Mouse (Mus musculus) stomach, embryonic 15.5 days (tissue): ENCODE data around the gene Zfp981. TPM values are rescaled to one million over a fixed set of nuclear protein-coding genes. Genes with fewer than 3 reads are reported as not detected.
"Not testable (repeated sequence)": the region's sequence is repeated elsewhere in the genome, so short reads cannot be mapped to it uniquely, and the experiment has no call there.

Experiments
- ATAC-seq: fragments of 200-750 bp; cut with Nextera tagmentation; 2 replicates; pipeline ENCODE4 v1.8.0; 2017; ENCODE audit warnings: low read depth, moderate number of reproducible peaks, moderate TSS enrichment; ENCODE audit not compliant: insufficient read depth, low FRiP score
- H3K27ac ChIP-seq: fragments of 300-500 bp; sonication (generic); 2 replicates; pipeline ENCODE4 v1.5.1; 2015; ENCODE audit warnings: mild to moderate bottlenecking, inconsistent platforms
- H3K27me3 ChIP-seq: fragments of 300-500 bp; sonication (generic); replicated peaks from 2 replicates; pipeline ENCODE4 v1.6.1; 2015; ENCODE audit warnings: inconsistent platforms
- H3K36me3 ChIP-seq: fragments of 300-500 bp; sonication (generic); 2 replicates; pipeline ENCODE4 v1.6.1; 2015; ENCODE audit warnings: inconsistent platforms
- H3K4me1 ChIP-seq: fragments of 300-500 bp; sonication (generic); 2 replicates; pipeline ENCODE4 v1.6.1; 2015; ENCODE audit warnings: inconsistent platforms
- H3K4me2 ChIP-seq: fragments of 300-500 bp; sonication (generic); 2 replicates; pipeline ENCODE4 v1.6.1; 2015; ENCODE audit warnings: mild to moderate bottlenecking, inconsistent platforms
- H3K4me3 ChIP-seq: fragments of 300-500 bp; sonication (generic); replicated peaks from 2 replicates; pipeline ENCODE4 v1.5.1; 2015; ENCODE audit warnings: inconsistent platforms
- H3K9ac ChIP-seq: fragments of 300-500 bp; sonication (generic); 2 replicates; pipeline ENCODE4 v1.6.1; 2015; ENCODE audit warnings: inconsistent platforms
- H3K9me3 ChIP-seq: fragments of 300-500 bp; sonication (generic); 2 replicates; pipeline ENCODE4 v1.6.1; 2016; ENCODE audit warnings: inconsistent platforms
- WGBS: fragments of 180-500 bp; shearing (Covaris S2); methylation state at CpG from one replicate; pipeline ENCODE4 v1.1.7; 2015; 5-methylcytosine and 5-hydroxymethylcytosine counted together
- polyA plus RNA-seq: library from polyadenylated mRNA; unstranded; fragments of >200 nt; fragmentation: Nextera tagmentation; extraction: Ambion mirVana; gene quantifications from 2 replicates; pipeline ENCODE4 v1.2.1, GENCODE M21; 2015

Zfp981 gene
- polyA plus RNA-seq, 1 experiment from 2014 or later: not detected

DNA sequence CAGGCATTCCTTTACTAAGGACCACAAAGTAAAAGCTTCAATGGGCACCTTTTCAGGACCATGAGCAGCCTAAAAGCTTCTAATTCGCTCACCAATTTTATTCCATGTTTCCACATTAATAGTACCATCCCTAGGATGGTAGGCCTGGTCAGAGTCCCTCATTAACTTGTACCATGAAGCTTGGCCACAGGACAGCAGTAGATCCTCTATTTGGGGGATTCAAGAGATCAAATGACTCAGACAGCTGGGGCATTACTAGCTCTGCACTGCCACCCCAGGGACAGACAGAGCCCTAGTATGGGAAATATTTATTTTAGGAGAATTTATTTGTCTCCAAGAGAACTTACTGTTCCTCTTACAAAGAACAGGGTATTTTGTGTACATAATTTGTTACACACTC, 27.6 kb upstream of the Zfp981 start:
- H3K4me2 ChIP-seq, H3K36me3 ChIP-seq, H3K4me3 ChIP-seq, H3K27me3 ChIP-seq, H3K27ac ChIP-seq, H3K4me1 ChIP-seq, H3K9ac ChIP-seq, H3K9me3 ChIP-seq: not testable (repeated sequence)
- ATAC-seq: peak; percentile 23; the same call in 1 of the 2 replicates
- no CpG with 5 or more reads among the region's 1 CpGs for WGBS

GRCm38 (mm10) chr4:146474716-146475676, 26.8 kb upstream of the Zfp981 start:
- peak; percentile 81 for ATAC-seq
- not testable (repeated sequence) for H3K9ac ChIP-seq, H3K27me3 ChIP-seq, H3K4me1 ChIP-seq, H3K27ac ChIP-seq, H3K4me3 ChIP-seq, H3K9me3 ChIP-seq, H3K36me3 ChIP-seq, H3K4me2 ChIP-seq
- 55% methylated on average over 76 of the region's 94 CpGs for WGBS

GRCm38 (mm10) chr4:146476260-146476659, 25.6 kb upstream of the Zfp981 start:
- WGBS: 96% methylated on average over 2 of the region's 2 CpGs
- H3K4me3 ChIP-seq, H3K27me3 ChIP-seq, H3K4me1 ChIP-seq, H3K4me2 ChIP-seq, H3K9ac ChIP-seq, ATAC-seq, H3K27ac ChIP-seq, H3K36me3 ChIP-seq: not testable (repeated sequence)
- peaks cover 11% of the 10 kb centered on the region for H3K9me3 ChIP-seq

GRCm38 (mm10) chr4:146476959-146477358, 24.9 kb upstream of the Zfp981 start:
- peaks cover 16% of the 10 kb centered on the region for H3K9me3 ChIP-seq
- ATAC-seq, H3K36me3 ChIP-seq, H3K4me3 ChIP-seq, H3K9ac ChIP-seq, H3K27me3 ChIP-seq, H3K4me1 ChIP-seq, H3K4me2 ChIP-seq, H3K27ac ChIP-seq: not testable (repeated sequence)
- 78% methylated on average over 3 of the region's 3 CpGs for WGBS

GRCm38 (mm10) chr4:146480376-146481096, 21.3 kb upstream of the Zfp981 start:
- H3K4me3 ChIP-seq, H3K9ac ChIP-seq, H3K27me3 ChIP-seq, H3K36me3 ChIP-seq, H3K4me2 ChIP-seq, H3K27ac ChIP-seq, H3K4me1 ChIP-seq: not testable (repeated sequence)
- peak; percentile 41; the same call in 1 of the 2 replicates for ATAC-seq
- 65% methylated on average over 6 of the region's 6 CpGs for WGBS
- H3K9me3 ChIP-seq: peaks cover 36% of the 10 kb centered on the region

GRCm38 (mm10) chr4:146482546-146482945, 19.3 kb upstream of the Zfp981 start:
- 85% methylated on average over 10 of the region's 10 CpGs for WGBS
- not testable (repeated sequence) for H3K27ac ChIP-seq, H3K27me3 ChIP-seq, H3K4me1 ChIP-seq, ATAC-seq, H3K36me3 ChIP-seq, H3K4me3 ChIP-seq, H3K9ac ChIP-seq, H3K4me2 ChIP-seq
- peaks cover 40% of the 10 kb centered on the region for H3K9me3 ChIP-seq

DNA sequence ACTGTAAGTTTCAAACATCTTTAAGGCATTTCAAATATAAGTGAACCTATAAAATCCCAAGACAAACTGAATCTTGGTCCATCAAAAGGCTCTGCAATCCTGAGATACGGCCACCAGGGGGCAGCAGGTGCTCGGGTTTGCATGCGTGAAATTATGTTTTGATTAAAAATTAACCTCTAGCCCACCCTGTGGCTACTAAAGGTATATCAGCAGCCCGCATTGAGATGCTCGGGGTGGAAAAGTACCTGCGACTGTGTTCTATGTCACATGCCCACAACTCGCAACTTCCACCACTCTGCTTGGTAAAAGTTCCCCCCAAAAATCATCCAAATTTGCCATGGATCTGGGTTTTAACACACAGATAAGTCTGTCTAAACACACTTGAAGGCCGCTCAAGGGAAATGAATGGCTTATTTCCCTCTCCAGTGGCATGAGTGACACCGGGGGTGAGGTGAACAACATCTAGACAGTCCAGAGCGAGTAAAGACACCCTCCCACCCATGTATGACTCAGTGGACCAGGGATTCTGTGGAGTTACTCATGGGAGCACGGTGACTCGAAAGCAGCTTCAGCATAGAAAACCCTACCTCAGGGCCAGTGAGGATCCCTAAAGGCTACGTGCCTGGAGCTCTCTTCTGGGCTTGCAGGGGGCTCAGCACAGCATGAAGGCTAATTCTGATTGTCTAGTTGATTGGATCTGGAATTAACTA, 18.1 kb upstream of the Zfp981 start:
- peaks cover 40% of the 10 kb centered on the region for H3K9me3 ChIP-seq
- ATAC-seq: peak; percentile 37
- H3K4me3 ChIP-seq, H3K4me2 ChIP-seq, H3K4me1 ChIP-seq, H3K27ac ChIP-seq, H3K36me3 ChIP-seq, H3K27me3 ChIP-seq, H3K9ac ChIP-seq: not testable (repeated sequence)
- 69% methylated on average over 13 of the region's 13 CpGs for WGBS

DNA sequence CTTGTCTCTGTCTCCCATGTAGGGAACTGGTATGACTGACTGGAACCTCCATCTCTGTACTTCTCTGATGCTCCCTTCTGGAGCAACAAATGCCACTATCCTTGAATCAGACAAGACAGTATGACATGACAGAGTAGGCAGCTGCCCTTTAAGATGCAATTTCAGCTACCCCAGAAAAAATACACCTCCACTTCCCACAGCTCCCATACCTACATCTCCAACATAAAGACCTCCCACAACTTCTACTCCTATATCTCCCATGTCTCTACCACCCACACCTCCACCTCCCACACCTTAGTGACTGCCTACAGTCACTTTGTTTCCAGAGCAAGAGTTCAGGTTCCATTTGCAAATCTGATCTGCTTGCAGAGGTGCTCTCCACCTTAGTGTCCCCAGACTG, 17.2 kb upstream of the Zfp981 start:
- not testable (repeated sequence) for H3K27ac ChIP-seq, H3K4me1 ChIP-seq, H3K27me3 ChIP-seq, H3K4me3 ChIP-seq, H3K36me3 ChIP-seq, H3K4me2 ChIP-seq, H3K9ac ChIP-seq, ATAC-seq
- peaks cover 45% of the 10 kb centered on the region for H3K9me3 ChIP-seq

- not testable (repeated sequence) for H3K27me3 ChIP-seq
- peaks cover 43% of the 10 kb centered on the region for H3K9me3 ChIP-seq
- whole genome bisulfite sequencing: 66% methylated on average over 6 of the region's 6 CpGs
These were observed 16.5 kb upstream of the Zfp981 start for GRCm38 (mm10) chr4:146485183-146485939.

GRCm38 (mm10) chr4:146486753-146487152, 15.1 kb upstream of the Zfp981 start:
- not testable (repeated sequence) for H3K36me3 ChIP-seq, H3K4me1 ChIP-seq, H3K27ac ChIP-seq, H3K9ac ChIP-seq, ATAC-seq, H3K27me3 ChIP-seq, H3K4me3 ChIP-seq, H3K4me2 ChIP-seq
- 66% methylated on average over 1 of the region's 1 CpGs for WGBS
- H3K9me3 ChIP-seq: peaks cover 35% of the 10 kb centered on the region

More at GRCm38 (mm10) chr4:146485183-146485939, 16.5 kb upstream of the Zfp981 start:
- not testable (repeated sequence) for H3K27ac ChIP-seq, ATAC-seq, H3K4me1 ChIP-seq, H3K4me2 ChIP-seq, H3K36me3 ChIP-seq, H3K4me3 ChIP-seq, H3K9ac ChIP-seq

- 73% methylated on average over 4 of the region's 4 CpGs for WGBS
- H3K9me3 ChIP-seq: peaks cover 37% of the 10 kb centered on the region
- not testable (repeated sequence) for H3K27ac ChIP-seq, H3K4me2 ChIP-seq, H3K4me1 ChIP-seq, ATAC-seq, H3K27me3 ChIP-seq, H3K9ac ChIP-seq, H3K36me3 ChIP-seq, H3K4me3 ChIP-seq
These were observed 12.6 kb upstream of the Zfp981 start for GRCm38 (mm10) chr4:146489196-146489595.
